Mouse (Mus musculus) layer of hippocampus, postnatal 36 days (tissue): ENCODE data around the gene Gm21958. TPM values are rescaled to one million over a fixed set of nuclear protein-coding genes. Genes with fewer than 3 reads are reported as not detected.

Experiments
- DNase-seq, 2 experiments: peaks; one replicate each; pipeline ENCODE4 v3.0.0; 2022
- total RNA-seq, 2 experiments: library from RNA; stranded (reverse); gene quantifications; 2 replicates each; pipeline ENCODE4 v1.2.3; 2021

Gene Gm21958
- total RNA-seq, result not detected

DNA sequence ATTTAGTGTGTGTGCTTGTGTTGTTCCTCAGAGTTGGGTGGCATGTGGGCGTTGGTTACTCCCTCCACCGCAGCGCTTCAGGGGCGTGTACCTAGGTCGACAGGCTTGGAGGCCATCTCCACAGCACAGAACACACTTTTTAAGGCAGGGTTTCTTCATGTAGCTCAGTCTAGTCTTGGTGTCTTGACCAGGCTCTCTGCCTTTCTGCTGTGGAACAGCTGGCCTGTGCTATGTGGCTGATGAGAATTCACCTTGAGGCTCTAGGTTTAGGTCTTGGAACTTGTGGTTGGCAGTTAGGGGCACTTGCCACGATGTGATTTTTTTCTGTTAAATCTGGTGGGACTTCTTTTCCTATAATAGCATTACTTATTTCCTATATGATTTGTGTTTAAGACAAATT is at the start of gene Gm21958:
Gene Gm21958, minus strand, starts transcription at position 101 of the 400 bp plus-strand sequence.
- no peak for DNase-seq

DNA sequence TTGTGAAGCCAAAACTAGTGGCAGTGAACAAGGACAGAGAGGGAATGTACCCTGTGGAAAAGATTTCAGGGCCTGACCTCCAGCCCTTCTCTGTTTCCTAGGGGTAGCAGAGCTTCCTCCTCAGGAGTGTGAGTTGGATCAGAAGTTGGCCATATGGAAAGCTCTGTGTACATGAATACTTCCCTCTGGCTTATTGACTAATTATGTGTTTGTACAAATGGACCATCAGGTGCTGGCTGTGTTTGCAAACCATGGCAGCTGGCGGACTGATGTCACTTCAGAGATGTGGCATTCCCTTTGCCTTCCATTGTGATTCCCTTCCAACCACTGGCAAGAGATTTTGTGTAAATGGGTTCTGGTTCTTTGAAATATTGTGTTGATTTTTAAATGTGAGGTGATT is 47.1 kb upstream of the Gm21958 start:
- no peak for DNase-seq

DNA sequence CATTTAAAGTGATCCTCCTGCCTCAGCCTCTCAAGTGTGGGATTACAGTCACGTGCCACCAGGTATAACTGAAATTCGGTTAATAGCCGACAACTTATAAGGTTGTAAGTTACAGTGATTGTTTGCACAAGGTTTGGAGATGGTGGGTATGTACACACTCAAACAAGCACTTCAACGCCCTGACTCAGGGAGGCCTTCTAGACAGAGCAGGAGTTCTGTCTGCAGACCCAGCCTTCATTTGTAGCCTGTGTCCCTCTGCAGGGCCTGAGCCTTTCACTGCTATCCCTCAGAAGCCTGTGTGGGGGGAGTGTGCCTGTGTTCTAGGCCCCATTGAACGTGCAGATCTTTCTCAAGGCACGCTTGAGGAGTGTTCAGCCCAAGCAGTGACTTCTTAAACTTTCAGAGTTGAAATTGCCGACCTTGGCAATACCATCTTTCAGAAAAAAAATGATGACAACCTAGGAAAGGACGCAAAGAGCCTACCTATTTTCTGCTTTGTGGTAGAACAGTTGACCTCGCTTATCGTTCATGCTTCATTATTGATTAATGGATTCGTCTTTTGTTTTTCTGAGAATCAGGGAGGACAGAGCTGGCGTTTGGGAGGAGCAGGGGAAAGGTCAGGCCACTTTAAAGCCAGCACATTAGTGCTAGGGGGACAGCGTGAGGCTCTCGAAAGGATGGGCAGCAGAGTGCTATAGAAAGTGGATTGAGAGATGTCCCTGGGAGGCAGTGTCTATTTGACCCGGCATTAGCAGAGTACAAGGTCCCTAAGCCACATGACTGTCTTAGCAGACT is 46.4 kb upstream of the Gm21958 start:
- DNase-seq, result no peak

DNA sequence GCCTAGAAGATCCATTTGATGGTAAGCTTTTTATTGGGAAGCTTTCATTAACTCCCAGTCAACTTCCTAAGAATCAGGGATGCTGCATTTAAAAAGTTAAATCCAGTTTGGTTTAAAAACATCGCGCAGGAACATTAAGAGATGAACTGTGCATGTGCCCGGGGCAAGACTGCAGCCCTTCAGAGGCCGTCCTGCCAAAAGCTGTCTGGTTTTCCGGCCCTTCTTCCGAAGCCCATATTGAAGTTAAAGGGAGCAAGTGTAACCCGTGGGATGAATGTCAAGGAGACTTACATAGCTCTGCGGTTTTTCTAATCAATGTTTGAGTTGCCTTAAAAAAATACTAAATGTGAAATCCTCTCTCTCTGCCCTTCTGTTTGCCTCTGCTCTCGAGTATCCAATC is 45.1 kb upstream of the Gm21958 start:
- DNase-seq, result no peak

DNA sequence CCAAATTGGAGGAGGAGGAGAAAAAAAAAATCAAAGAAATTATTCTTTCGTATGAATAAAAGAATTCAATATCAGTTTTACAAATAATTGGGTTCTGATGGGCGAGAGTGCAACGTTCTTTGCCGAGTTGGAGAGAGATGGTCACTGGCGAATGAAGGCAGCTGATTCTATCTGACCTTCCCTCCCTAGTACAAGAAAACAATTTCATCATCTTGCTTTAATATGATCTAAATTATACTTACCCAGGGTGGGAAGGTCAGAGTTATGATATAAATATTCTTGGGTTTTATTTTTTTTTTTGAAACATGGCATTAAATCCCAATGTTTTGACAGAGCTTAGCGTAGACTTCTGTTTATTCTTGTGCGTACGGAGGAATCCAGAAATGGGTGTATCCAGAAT is 43.3 kb upstream of the Gm21958 start:
- no peak for DNase-seq

DNA sequence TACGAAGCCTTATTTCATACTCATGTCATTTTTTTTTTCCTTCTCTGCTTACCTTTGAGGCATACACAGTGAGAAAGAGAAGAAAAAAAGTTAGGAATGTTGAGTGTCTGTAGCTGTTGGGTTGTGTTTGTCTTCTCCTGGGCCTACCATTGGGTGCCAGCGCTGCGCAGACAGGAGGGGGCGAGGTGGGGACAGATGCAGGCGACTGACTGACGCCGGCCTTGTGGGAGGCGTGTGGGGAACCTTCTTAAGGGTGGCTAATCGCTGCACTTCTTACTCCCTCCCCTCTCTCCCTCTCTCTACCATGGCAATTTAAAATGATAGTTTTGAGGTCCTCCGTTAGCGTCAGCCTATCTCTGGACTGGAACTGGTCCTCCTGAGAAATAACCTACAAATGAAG is 41.9 kb upstream of the Gm21958 start:
- peak; percentile 31 to 48 for DNase-seq

DNA sequence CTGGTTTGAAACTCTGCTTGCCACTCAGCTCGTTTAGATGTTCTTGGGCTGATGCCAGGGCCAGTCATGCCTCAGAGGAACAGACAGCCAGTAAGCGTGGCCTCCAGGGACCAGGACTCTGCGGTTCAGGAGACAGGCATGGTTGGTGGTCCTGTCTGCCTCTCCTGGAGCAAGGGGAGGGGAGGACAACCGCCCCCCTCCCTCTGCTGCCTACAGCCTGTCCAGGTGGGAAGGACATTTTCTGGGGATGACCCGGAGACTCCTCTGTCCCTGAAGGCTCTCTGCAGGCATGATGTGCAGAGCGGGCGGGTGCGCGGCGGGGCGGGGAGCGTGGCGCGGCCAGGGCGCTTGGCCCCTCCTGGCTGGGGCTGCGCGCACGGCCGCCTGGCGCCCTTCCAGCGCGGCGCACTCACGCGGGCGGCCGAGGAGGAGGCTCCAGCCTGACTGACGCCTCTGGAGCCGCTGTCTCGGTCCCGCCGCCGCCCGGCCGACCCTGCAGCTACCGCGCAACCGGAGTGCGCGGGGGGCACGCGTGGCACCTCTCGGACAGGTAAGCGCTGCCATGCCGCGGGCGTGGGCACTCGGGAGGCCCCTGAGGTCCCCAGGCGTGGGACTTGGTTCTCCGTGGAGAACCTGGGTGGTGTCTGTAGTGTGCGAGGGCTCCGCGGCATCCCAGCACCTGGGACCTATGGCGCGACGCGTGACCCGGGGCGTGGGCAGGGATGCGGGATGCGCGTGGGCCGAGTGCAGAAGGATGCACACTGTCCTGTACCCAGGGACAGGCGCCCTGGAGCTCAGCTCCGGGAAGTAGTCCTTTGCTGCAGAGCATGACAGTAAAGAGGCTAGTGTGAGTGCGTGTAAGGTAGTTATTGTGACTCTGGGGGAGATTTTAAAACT is 41.2 kb upstream of the Gm21958 start, which contains the start of gene Smad9:
Gene Smad9, plus strand, starts transcription at position 438 of the 897 bp plus-strand sequence.
- DNase-seq, result peak; percentile 47 to 56

DNA sequence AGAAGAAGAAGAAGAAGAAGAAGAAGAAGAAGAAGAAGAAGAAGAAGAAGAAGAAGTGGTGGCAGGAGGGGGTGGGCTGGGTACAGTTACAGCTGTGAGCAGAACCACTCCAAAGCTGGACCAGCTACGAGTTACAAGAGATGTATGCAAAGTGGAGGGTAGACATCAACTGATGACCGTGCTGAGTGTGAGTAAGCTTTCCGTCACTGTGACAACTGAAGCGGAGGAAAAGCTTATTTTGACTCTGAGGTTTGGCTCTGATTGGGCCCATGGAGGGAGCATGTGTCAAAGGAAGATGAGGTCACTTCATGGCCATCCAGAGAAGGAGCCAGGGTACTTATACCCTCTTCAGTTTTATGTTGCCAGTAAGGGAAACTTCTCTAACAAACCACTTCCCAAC is 39.3 kb upstream of the Gm21958 start:
- DNase-seq, result no peak

DNA sequence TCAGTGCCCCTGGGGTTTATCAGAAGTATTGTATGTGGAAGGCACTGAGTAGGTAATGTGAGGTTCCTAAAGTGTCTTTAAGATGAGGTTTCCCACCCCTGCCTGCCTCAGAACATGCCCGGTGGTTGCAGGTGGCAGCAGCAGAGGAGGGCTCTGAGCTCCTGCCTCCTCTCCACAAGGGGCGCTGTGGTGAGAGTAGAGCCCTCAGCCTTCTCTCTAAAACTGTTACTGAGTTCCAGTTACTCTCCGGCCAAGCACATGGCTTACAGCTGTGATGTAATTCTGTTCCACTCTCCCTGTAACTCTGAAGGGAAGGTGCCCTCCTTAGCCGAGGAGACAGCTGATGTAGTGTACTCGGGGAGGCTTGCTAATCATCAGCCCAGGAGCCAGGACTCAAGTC is 31.6 kb upstream of the Gm21958 start:
- no peak for DNase-seq

DNA sequence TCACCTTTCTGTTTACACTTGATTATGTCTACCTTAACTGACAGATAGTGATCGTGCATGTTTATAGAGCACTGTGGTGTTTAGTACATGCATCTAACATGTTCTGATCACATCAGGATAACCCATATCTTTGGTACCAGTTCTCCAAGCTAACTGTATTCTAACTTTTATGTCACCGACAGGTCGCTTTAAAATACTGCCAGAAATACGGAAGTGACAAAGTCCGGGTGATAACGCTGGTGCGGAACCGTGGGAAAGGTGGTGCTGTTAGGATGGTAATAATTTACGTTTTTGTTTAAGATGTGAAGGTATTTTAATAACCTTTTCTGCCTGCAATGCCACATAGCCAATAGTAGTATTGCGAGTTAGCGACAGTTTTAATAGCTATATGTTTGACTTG is 27.8 kb upstream of the Gm21958 start:
- no peak for DNase-seq

DNA sequence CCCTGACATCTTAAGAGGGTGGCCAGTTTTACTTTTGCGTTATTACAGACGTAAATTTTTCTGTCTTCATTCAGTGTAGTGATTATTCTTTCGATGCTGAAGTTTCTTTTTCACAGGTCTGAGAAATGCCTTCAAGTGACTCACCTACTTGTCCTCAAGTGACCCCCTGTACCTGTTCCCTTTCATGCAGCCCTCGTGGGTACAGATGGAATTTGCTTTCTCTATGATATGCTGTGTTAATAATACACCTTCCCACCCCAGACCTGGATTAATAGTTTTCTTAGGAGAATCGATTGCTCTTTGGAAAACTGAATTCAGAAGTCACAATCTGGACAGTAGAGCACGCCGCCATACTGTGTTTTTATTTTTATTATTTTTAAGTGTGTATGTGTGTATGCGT is 23.2 kb upstream of the Gm21958 start:
- no peak for DNase-seq

DNA sequence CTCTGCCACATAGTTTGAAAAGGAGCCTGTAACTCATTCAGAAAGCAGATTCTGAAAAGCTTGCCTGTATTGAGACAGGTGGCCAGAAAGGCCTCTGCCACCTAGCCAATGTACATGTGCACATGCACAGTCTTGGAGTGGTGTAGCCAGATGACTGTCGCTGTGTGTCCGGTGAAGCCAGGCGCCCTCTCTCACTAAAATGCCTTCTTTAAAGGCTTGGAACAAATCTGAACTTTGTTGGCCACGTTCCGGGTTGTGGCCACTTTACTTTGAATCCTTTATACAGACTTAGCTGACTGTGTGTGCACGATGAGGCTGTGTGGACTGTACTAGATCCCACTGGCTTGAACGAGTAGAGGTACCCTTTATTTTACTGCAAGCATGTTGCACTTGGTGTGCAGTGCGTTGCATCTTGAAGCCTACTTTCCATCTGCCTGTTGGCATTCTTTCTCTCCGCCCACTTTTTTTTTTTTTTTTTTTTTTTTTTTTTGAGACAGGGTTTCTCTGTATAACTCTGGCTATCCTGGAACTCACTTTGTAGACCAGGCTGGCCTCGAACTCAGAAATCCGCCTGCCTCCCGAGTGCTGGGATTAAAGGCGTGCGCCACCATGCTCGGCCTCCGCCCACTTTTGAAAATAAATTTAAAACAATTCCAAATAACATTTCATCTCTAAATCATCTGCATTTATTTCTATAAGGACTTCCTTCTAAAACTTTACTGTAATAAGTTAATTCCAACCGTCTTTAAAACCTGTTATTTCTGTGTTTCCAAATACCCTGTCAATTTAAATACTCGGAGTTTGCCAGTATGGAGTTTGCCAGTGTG is 22.2 kb upstream of the Gm21958 start:
- DNase-seq, result peak in 1 of 2 experiments; percentile 7

DNA sequence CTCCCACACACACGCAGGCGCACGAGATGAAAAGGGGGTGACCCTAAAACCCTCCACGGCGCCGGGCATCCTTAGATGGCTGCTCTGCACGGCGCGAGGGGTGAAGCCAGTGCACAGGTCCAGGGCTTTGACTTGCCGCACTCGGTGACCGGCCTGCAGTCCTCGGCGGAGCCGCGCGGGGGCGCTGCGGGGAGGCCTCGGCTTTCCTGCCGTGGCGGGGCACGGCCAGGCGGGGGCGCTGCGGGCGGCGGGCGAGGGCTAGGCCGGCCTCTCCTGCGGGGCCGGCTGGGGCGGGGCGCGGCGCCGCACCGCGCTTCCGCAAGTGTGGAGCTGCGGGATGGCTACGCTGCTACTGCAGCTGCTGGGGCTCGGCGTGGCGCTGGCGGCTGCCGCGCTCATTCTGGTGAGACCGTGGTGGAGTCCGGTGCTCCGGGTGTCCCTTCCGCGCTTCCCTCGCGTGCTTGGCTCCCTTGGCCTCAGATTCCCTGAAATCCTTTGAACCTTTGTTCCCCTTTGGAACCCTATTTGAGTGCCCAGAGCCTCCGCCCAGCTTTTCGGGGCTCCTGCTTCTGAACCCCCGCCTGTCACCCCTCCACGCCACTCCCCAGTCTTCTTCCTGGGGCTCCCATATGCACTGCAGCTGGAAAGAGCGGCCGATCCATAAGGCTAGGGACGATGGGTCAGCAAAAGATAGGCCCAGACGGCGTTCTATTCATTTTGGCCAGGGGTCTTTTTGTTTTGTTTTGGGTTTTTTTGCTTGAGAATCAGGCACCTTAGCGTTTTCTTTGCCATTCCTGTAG is 21.3 kb upstream of the Gm21958 start, which contains the start of the genes Exosc8 and Alg5:
Gene Exosc8, minus strand, starts transcription at position 147 of the 800 bp plus-strand sequence.
Gene Alg5, plus strand, starts transcription at position 293 of the 800 bp plus-strand sequence.
- DNase-seq, result peak; percentile 92 to 94

DNA sequence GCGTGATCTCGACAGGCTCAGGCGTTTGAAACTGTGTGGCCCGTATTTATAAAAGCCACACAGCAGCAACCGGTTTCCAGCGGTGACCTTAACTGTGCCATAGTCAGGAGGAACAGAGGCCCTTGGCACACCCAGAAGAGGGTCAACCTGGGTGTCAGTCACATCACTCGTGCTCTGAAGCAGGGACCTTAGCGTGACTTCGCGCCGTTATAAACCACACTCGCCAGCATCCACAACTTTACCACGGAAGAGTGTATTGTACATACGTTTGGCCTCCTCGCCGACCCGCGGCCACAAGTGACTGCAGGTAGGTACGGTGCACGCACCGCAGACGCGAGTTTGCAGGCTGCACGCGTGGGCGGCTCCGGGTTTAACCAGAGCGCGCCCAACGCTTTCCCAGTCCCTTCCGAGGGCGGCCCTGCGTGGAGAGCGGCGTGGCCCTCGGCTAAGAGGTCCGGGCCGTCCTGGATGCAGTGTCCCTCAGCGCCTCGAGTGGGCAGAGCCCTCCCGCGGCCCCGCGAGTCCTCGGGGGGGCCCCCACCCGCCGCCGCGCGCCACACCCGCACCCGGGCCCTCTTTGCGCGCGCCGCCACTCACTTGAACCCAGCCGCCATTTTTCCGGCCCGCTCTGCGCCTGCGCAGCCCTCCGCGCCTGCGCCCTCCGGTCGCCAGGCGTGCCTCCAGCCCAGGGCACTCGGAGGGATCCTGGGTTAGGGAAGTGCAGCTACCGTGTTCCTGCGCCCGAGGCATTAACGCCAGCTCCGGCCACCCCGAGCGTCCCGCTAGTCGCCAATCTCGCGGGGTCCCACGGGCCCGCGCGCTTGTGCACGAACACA is 20.5 kb upstream of the Gm21958 start:
- DNase-seq, result peak; percentile 88 to 89

DNA sequence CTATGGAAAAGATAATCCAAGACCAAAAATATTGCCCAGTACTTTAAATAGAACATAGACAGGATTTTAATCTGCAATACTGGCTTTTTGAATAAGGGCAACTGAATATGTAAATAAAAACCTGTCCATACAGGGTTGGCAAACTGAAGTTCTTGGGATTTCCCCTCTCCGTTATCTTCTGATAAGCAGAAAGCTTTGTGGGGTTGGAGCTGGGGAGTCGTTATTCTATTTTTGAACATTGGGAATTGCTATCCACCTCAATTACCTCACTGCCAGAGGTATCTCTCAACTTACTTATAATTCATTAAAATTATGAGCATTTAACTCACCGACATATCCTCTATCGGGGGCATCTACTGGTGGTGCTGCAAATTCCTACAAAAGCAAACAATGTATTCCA is 18.2 kb upstream of the Gm21958 start:
- no peak for DNase-seq

DNA sequence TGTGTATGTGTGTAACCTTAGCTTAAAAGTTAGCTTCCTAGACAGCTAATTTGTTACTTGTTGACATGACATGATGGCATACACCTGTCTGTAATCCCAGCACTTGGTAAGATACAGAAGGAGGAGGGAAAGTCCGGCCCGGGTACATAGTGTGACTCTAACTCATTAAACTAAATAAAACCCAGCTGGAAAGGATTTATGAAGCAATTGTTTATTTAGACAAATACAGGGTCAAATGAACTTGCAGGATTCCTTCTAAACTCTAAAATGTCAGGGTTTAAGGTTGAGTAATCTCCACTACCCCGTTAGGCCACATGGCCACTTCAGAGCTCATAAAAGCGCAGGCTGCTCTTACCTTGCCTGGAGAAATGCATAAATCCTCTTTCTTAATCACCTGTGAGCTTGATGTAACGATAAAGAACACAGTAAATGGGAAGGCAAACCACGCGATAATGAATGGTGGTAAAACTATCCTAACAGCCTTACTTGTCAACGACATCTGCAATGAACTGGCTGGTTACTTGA is 17.5 kb upstream of the Gm21958 start:
- no peak for DNase-seq

DNA sequence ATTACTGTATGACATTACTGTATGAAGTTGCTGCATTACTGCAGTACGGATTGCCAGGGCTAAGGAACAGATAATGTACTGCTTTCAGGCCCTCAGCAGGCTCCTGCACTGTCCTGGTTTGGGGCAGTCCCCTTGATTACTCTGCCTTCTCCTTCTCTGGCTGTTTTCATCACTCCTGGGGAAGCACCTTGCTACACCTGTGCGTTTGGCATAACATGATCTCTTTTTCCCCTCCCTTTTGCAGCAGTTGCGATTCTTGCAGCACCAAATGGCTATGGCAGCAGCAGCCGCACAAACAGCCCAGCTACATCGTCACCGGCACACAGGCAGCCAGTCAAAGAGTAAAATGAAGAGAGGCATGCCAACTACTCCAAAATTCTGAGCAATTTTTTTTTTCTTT is 13.9 kb upstream of the Gm21958 start:
- no peak for DNase-seq

DNA sequence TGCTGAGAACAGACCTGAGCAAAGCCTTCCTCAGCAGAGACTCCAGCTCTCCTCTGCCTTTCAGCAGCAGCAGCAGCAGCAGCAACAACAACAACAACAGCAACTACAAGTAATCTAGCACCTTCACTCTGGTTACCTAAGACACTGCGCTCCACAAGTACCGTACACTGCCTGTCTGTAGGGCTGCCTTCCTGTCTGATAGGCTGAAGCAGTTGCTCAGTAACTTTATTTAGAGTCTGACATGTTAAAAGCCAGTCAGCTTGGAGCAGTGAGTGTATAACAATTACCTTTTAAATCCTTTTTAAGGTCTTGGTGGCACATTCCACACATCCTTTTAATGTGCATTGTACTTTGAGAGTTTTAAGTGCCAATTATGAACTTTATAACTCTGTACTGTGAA is 13.4 kb upstream of the Gm21958 start:
- DNase-seq, result no peak

DNA sequence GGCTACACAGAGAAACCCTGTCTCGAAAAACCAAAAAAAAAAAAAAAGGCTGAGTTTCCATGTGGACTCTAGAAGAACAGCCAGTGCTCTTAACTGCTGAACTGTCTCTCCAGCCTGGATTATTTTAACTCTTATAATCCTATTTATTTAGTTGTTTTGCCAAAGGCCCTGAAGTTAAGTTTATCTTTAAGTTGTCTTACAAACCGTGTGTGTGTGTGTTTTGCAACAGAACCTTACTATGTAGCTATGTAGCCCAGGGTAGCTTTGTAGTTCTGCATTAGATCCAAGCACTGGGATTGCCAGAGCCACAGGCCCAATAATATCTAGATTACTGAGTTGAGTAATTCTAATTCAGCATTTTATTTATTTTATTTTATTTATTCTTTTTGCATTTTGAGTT is 11.2 kb upstream of the Gm21958 start:
- no peak for DNase-seq

DNA sequence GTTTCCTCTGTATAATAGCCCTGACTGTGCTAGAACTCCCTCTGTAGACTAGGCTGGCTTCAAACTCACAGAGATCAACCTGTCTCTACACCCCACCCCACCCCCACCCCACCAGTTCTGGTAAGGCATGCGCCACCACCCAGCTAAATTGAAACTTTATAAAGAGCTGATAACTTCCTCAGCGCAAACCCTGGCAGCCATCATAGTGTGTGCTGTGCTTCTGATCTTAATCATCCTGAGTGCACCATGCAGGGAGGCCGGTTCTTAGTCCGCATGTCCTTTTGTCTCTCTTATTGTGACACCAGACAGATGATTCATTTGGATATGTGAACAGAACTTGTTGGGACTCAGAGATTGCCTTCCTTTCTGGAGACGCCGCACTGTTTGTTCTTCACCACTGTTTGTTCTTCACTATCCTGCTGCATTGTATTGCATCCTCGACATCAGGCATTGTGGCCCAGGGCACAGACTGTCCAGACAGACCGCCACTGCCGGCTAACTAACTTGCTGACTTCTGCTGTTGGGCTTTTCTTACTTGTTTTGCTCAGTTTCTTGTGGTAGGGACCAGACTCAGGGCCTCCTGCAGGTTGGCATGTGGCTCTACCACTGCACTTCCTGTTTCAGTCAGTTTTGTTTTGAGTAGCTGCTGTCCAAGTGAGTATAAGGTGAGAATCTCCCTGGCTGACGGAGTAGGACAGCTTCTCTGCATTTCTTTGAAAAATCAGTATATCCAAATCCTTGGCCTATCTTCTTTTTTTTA is 9.8 kb upstream of the Gm21958 start:
- no peak for DNase-seq
